Mouse (Mus musculus) liver, embryonic 14.5 days (tissue): ENCODE measurements around the gene Ndufaf3. TPM values are rescaled to one million over a fixed set of nuclear protein-coding genes. Genes with fewer than 3 reads are reported as not detected.

Experiments
- ATAC-seq: fragments of 200-750 bp; cut with Nextera tagmentation; 2 replicates; pipeline ENCODE4 v1.8.0; 2017; ENCODE audit warnings: moderate number of reproducible peaks, mild to moderate bottlenecking, moderate library complexity; ENCODE audit not compliant: insufficient read depth
- DNase-seq, 3 experiments: peaks; one replicate each; pipeline ENCODE4 v3.0.0-alpha.2; 2012 to 2013; ENCODE audit warnings: low read depth in 3 of 3, low spot score in 3 of 3
- H3K27ac ChIP-seq: fragments of 300-500 bp; sonication (generic); 2 replicates; pipeline ENCODE4 v1.5.1; 2014; ENCODE audit warnings: moderate library complexity, mild to moderate bottlenecking, control low read depth, inconsistent platforms
- H3K27me3 ChIP-seq: fragments of 300-500 bp; sonication (generic); 2 replicates; pipeline ENCODE4 v1.6.1; 2014; ENCODE audit warnings: mild to moderate bottlenecking, low read length, moderate library complexity; ENCODE audit not compliant: control insufficient read depth, insufficient read depth
- H3K36me3 ChIP-seq: fragments of 300-500 bp; sonication (generic); replicated peaks from 2 replicates; pipeline ENCODE4 v1.6.1; 2014; ENCODE audit warnings: low read depth; ENCODE audit not compliant: control insufficient read depth, insufficient read depth
- H3K4me1 ChIP-seq, 2 experiments: fragments of 200-500 bp in 1 of 2; fragments of 300-500 bp in 1 of 2; sonication (generic) in 1 of 2; replicated peaks; 2 replicates each; pipeline ENCODE4 v1.6.1; 2012 to 2014; ENCODE audit warnings: antibody characterized with exemption in 1 of 2, inconsistent platforms in 1 of 2, low read length in 1 of 2; ENCODE audit not compliant: control insufficient read depth in 2 of 2, insufficient read depth in 2 of 2
- H3K4me2 ChIP-seq: fragments of 300-500 bp; sonication (generic); 2 replicates; pipeline ENCODE4 v1.6.1; 2014; ENCODE audit warnings: low read depth, mild to moderate bottlenecking, control low read depth, moderate library complexity
- H3K4me3 ChIP-seq, 2 experiments: fragments of 200-500 bp in 1 of 2; fragments of 300-500 bp in 1 of 2; sonication (generic) in 1 of 2; 2 replicates each; pipeline ENCODE4 v1.5.1; 2012 to 2014; ENCODE audit warnings: low read depth in 2 of 2, low read length in 2 of 2, mild to moderate bottlenecking in 2 of 2, control low read depth in 1 of 2, inconsistent platforms in 1 of 2, moderate library complexity in 1 of 2; ENCODE audit not compliant: insufficient read depth in 1 of 2
- H3K9ac ChIP-seq: fragments of 300-500 bp; sonication (generic); replicated peaks from 2 replicates; pipeline ENCODE4 v1.6.1; 2014; ENCODE audit warnings: mild to moderate bottlenecking, control low read depth, moderate library complexity
- H3K9me3 ChIP-seq: fragments of 300-500 bp; sonication (generic); 2 replicates; pipeline ENCODE4 v1.6.1; 2016; ENCODE audit warnings: low read length, mixed read lengths; ENCODE audit not compliant: control insufficient read depth
- CTCF ChIP-seq: IDR thresholded peaks from 2 replicates; pipeline ENCODE4 v1.5.1; 2016; ENCODE audit warnings: antibody characterized with exemption, low read depth, control low read depth
- EP300 ChIP-seq: IDR thresholded peaks from 2 replicates; pipeline ENCODE4 v1.6.1; 2016; ENCODE audit warnings: antibody characterized with exemption, low read depth
- WGBS: fragments of 180-500 bp; shearing (Covaris S2); extraction: QIAGEN DNeasy Blood & Tissue Kit; methylation state at CpG from one replicate; pipeline ENCODE4 v1.1.7; 2014; ENCODE audit not compliant: insufficient replicate concordance; 5-methylcytosine and 5-hydroxymethylcytosine counted together
- polyA plus RNA-seq, 2 experiments: library from polyadenylated mRNA; depleted of rRNA in 1 of 2; stranded (reverse) in 1 of 2; unstranded in 1 of 2; fragments of >200 nt; fragmentation: Nextera tagmentation in 1 of 2; extraction: Ambion mirVana in 1 of 2; gene quantifications; 2 replicates each; pipeline versions ENCODE4 v1.2.1 to v1.2.3; 2012 to 2014

Gene Ndufaf3
- polyA plus RNA-seq, 2 experiments, result 12.1 to 36.1 TPM

DNA sequence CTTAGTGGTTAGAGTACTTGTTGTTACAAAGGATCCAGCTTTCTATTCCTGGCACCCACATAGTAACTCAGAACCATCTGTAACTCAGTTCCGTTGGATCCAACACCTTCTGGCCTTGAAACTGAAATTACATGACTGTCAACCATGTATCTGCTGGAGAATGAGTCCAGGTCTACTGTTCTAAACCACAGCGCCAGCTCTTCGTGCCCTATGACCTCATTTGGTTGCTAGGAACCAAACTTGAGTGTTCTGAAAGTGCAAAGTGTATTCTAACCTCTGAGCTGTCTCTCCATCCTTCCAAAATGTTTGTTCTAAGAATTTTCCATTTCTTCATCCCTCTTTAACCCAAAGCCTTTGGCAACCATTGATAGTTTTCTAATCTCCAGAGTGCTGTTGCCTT is 21.2 kb downstream of the Ndufaf3 start:
- no peak overlapping the region for H3K9ac ChIP-seq
- H3K4me2 ChIP-seq, result no peak overlapping the region
- TF ChIP-seq EP300, result no peak
- no peak for TF ChIP-seq CTCF
- no peak for ATAC-seq
- 94% methylated on average over 3 of the region's 3 CpGs for WGBS
- H3K9me3 ChIP-seq, result no peaks in the 10 kb centered on the region
- peaks cover 81% of the 10 kb centered on the region for H3K36me3 ChIP-seq
- peaks cover 2 to 4% of the 10 kb centered on the region in 2 experiments; a peak in 2 of 4 replicates for H3K4me1 ChIP-seq
- no peak for DNase-seq
- no peaks in the 10 kb centered on the region for H3K27me3 ChIP-seq
- no peak overlapping the region for H3K27ac ChIP-seq
- no peak overlapping the region for H3K4me3 ChIP-seq

GRCm38 (mm10) chr9:108540846-108541245 is 26.4 kb downstream of the Ndufaf3 start:
- Histone ChIP-seq H3K27me3 (no peaks in the 10 kb centered on the region), H3K9ac (no peak overlapping the region), H3K9me3 (no peaks in the 10 kb centered on the region), H3K4me1 (no peaks in the 10 kb centered on the region), H3K4me2 (no peak overlapping the region), H3K27ac (no peak overlapping the region), H3K4me3 (no peak overlapping the region), H3K36me3 (peaks cover 77% of the 10 kb centered on the region)
- TF ChIP-seq EP300 (no peak), CTCF (no peak)
- DNase-seq (no peak), ATAC-seq (no peak)

- Histone ChIP-seq H3K27ac (no peak overlapping the region), H3K4me1 (no peaks in the 10 kb centered on the region), H3K9me3 (no peaks in the 10 kb centered on the region), H3K9ac (no peak overlapping the region), H3K4me3 (no peak overlapping the region), H3K4me2 (no peak overlapping the region), H3K36me3 (peaks cover 82% of the 10 kb centered on the region), H3K27me3 (no peaks in the 10 kb centered on the region)
- no peak for DNase-seq
- TF ChIP-seq EP300 (no peak), CTCF (no peak)
- WGBS, result 80% methylated on average over 1 of the region's 1 CpGs
- no peak for ATAC-seq
Observed at GRCm38 (mm10) chr9:108531496-108531895, 35.7 kb downstream of the Ndufaf3 start.

- no peak overlapping the region for H3K4me2 ChIP-seq
- H3K9me3 ChIP-seq, result no peaks in the 10 kb centered on the region
- no peaks in the 10 kb centered on the region for H3K4me1 ChIP-seq
- DNase-seq (no peak), ATAC-seq (no peak)
- 81% methylated on average over 1 of the region's 1 CpGs for WGBS
- H3K36me3 ChIP-seq, result peaks cover 77% of the 10 kb centered on the region
- no peak overlapping the region for H3K27ac ChIP-seq
- no peak overlapping the region for H3K9ac ChIP-seq
- H3K4me3 ChIP-seq, result no peak overlapping the region
- no peaks in the 10 kb centered on the region for H3K27me3 ChIP-seq
- no peak for TF ChIP-seq EP300
- no peak for TF ChIP-seq CTCF
Observed at GRCm38 (mm10) chr9:108530954-108531353, 36.3 kb downstream of the Ndufaf3 start.

DNA sequence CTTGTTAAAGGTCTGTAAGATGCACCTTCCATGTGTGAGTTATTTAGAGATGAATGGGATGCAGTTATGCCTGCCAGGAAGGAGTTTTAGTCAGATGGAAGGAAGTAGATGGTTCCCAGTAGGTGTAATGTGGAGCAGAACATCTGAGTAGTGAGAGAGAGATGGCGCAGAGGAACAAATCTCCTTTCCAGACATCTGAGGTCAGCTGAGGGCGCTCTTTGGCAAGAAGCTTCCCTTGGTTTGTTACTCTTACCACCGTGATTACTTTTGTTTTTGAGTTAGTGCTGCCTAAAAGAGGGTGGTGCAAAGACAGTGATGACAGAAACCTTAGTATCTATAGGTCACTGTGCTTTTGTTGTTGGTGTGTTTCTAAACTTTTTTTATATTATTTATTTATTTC is 41.8 kb downstream of the Ndufaf3 start:
- H3K9ac ChIP-seq, result no peak overlapping the region
- peaks cover 43% of the 10 kb centered on the region for H3K36me3 ChIP-seq
- ATAC-seq, result no peak
- no peaks in the 10 kb centered on the region for H3K9me3 ChIP-seq
- no peak overlapping the region for H3K27ac ChIP-seq
- no peak overlapping the region for H3K4me3 ChIP-seq
- no peaks in the 10 kb centered on the region for H3K4me1 ChIP-seq
- H3K27me3 ChIP-seq, result no peaks in the 10 kb centered on the region
- WGBS, result 76% methylated on average over 3 of the region's 3 CpGs
- H3K4me2 ChIP-seq, result no peak overlapping the region
- no peak for DNase-seq
- TF ChIP-seq CTCF (no peak), EP300 (no peak)
